Mouse (Mus musculus): ENCODE measurements around the gene Gas7.
A peak's percentile ranks its signal among the peaks of the same experiment; 100 is the strongest.

The Gas7 gene

GRCm38 (mm10) chr11:67602711-67603369 lies 147.6 kb downstream of the Gas7 start:
- ATAC-seq (ENCODE audit: insufficient number of reproducible peaks, low FRiP score, low TSS enrichment), result no peak

- no peak for ATAC-seq (ENCODE audit: insufficient number of reproducible peaks, low FRiP score, low TSS enrichment)
Observed at GRCm38 (mm10) chr11:67604481-67604880, 149.2 kb downstream of the Gas7 start.

- no peak for ATAC-seq (ENCODE audit: insufficient number of reproducible peaks, low FRiP score, low TSS enrichment)
Observed at GRCm38 (mm10) chr11:67608114-67608683, 153.0 kb downstream of the Gas7 start.

DNA sequence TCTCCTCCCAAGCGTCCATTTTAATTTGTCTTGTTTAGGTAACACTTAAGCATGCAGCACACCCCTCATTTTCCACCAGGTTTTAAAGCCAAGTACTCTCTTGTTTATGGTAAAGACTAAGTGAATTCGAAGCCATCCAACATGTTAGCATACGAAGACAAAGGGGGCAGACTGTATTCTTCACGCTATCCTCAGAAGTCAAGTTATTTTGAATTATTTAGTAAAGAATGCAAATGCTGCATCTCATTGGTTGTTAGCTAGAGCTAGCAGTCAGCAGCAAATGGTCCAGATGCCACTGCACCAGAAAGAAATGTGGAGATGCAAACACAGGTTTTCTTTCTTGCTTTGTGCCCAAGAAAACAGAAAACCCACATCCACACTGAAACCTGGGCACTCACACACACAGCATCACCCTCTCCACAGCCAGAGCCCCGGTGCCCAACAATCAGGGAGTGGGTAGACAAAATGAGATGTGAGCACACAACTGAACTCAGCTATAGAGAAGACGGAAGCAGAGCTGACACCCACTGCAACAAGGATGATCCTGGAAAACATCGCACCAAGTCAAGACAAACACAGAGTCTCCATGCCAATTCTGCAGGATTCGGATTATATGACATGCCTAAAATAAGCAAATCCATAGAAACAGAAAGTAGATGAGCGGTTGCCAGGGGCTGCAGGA lies 157.1 kb downstream of the Gas7 start:
- no peak for ATAC-seq (ENCODE audit: insufficient number of reproducible peaks, low FRiP score, low TSS enrichment)

- ATAC-seq (ENCODE audit: insufficient number of reproducible peaks, low FRiP score, low TSS enrichment), result no peak
Observed at GRCm38 (mm10) chr11:67616557-67617239, 161.5 kb downstream of the Gas7 start.

- no peak for ATAC-seq (ENCODE audit: insufficient number of reproducible peaks, low FRiP score, low TSS enrichment)
Observed at GRCm38 (mm10) chr11:67622340-67622739, 167.1 kb downstream of the Gas7 start.

DNA sequence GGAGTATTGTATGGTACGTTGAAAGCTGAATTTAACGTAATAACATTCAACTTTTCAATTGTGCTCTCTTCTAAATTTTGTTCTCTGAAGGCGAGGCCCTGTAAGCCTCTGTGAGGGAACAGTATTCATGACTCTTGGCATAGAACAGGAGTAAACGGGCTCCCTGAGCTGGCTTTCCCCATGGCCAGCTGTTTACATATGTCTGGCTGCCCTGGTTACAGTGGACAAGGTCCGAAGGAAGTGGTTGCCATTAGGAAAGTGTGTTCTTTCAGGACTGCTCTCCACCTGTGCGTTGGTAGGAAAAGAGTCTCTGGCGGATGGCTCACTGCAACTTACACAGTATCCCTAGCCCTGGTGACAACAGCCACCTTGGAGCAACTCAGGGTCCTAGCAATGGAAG lies 171.9 kb downstream of the Gas7 start:
- ATAC-seq (ENCODE audit: insufficient number of reproducible peaks, low FRiP score, low TSS enrichment), result no peak

GRCm38 (mm10) chr11:67628522-67628921 lies 173.3 kb downstream of the Gas7 start:
- no peak for ATAC-seq (ENCODE audit: insufficient number of reproducible peaks, low FRiP score, low TSS enrichment)

DNA sequence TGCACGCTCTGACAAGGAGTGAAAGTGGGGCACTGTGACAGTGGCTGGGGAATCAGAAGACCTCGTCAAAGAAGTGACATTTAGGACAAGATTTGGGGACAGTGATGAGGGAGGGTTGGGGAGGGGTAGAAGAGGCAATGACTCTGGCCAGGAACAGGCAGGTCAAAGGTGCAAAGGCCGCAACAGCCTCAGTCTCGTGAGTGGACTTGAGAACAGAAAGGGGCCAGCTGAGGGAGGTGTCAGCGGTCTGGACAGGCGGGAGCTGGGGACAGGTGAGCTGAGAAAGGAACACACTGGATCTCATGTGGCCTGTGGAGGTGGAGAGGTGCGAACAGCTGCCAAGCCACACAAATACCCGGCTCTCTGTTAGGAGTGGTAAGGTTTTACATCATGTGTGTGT lies 177.7 kb downstream of the Gas7 start:
- no peak for ATAC-seq (ENCODE audit: insufficient number of reproducible peaks, low FRiP score, low TSS enrichment)

DNA sequence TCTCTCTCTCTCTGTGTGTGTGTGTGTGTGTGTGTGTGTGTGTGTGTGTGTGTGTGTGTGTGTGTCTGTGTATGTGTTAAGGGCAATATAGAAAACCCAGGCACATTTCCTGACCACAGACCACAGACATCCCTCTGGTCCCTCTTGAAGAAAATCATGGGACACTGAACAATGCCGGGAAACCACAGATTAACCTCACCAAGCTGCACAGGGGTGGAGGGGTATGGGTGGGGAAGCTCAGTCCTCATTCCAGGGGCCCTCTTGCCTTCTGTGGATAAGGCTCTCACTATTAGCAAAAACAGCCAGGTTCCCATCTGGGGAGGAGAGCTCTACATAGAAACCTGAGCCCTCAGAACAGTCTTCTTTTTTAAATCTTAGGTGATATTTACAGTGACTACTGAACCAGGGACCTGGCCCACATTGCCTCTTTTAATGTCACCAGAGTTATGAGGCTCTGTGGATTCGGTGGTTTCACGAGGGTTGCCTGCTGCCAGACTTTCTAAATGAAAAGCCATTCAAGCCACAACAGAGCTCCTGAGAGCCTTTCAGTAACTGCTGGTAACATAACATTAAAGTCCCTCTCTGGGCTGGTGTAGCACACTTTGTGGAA lies 178.5 kb downstream of the Gas7 start:
- no peak for ATAC-seq (ENCODE audit: insufficient number of reproducible peaks, low FRiP score, low TSS enrichment)

DNA sequence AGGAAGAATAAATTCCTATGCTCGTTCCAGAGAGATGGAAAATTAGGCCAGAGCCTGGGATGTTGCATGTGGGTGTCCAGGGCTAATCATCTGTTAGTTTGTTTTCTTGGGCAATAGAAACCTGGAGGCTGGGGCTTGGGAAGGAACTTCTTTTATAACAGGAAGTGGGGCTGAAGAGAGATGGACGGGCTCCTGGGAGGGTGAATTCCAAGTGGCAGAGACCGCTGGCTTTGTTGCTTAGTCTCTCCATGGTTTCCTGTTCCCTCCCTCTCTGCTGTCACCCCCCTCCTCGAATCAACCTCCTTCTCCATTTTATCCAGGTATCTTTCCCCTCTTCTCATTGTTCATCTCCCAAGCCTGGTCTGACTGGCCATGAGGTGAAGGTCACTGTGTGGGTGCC lies 181.0 kb downstream of the Gas7 start:
- no peak for ATAC-seq (ENCODE audit: insufficient number of reproducible peaks, low FRiP score, low TSS enrichment)

GRCm38 (mm10) chr11:67636905-67637586 lies 181.8 kb downstream of the Gas7 start:
- ATAC-seq (ENCODE audit: insufficient number of reproducible peaks, low FRiP score, low TSS enrichment), result no peak

DNA sequence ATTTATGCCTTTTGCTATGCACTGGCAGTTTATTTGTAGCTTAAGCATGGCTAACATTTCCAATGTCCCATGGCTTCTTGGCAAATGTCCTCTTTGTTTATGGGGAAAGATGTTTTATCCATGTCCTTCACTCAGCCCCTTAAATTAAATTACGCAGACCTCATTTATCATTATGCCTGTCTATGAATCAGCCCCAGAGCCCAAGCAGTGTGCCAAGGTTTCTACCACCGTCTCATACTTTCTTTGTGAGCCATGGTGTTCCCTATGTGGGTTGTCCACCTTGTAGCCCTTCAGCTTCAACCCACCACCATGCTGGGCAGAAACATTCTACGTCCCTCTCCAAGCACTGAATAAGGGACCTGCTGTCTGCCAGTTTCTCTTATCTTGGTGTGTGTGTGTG lies 183.2 kb downstream of the Gas7 start:
- no peak for ATAC-seq (ENCODE audit: insufficient number of reproducible peaks, low FRiP score, low TSS enrichment)

DNA sequence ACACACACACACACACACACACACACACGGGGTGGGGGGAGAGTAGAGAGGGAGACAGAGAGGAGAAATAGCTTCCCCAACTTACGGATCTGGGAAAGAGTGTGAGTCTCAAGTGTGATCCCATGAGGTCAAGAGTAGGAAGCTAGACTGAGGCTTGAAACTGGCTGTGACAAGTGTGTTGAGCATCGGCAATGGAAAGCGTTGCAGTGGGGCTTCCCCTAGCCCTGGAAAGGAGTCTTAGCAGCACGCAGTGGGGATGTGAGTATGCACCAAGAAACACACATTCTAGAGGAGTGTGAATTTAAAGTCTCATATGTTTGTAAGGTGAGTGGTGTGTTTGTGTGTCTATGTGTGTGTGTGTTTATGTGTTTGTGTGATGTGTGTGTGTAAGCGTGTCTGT lies 185.1 kb downstream of the Gas7 start:
- ATAC-seq (ENCODE audit: insufficient number of reproducible peaks, low FRiP score, low TSS enrichment), result no peak

- ATAC-seq (ENCODE audit: insufficient number of reproducible peaks, low FRiP score, low TSS enrichment), result no peak
Observed at GRCm38 (mm10) chr11:67642421-67642820, 187.2 kb downstream of the Gas7 start.

GRCm38 (mm10) chr11:67642835-67643234 lies 187.6 kb downstream of the Gas7 start:
- no peak for ATAC-seq (ENCODE audit: insufficient number of reproducible peaks, low FRiP score, low TSS enrichment)

- peak; percentile 67; the same call in 1 of the 2 replicates for ATAC-seq (ENCODE audit: insufficient number of reproducible peaks, low FRiP score, low TSS enrichment)
Observed at GRCm38 (mm10) chr11:67643465-67643864, 188.2 kb downstream of the Gas7 start.

GRCm38 (mm10) chr11:67644632-67645149 lies 189.5 kb downstream of the Gas7 start:
- no peak for ATAC-seq (ENCODE audit: insufficient number of reproducible peaks, low FRiP score, low TSS enrichment)

GRCm38 (mm10) chr11:67647745-67648144 lies 192.5 kb downstream of the Gas7 start:
- 0 out of 2 replicates have a peak, but pooled peaks have one; percentile 32 for ATAC-seq (ENCODE audit: insufficient number of reproducible peaks, low FRiP score, low TSS enrichment)
